Mouse (Mus musculus) spleen, postnatal 4 days (tissue): ENCODE results near the gene Lpcat3.

Source experiments
- DNase-seq, 2 experiments: peaks; one replicate each; pipeline ENCODE4 v3.0.0; 2022; ENCODE audit warnings: low spot score in 2 of 2

Lpcat3 gene

GRCm38 (mm10) chr6:124703789-124704188 lies 41.0 kb downstream of the Lpcat3 start:
- DNase-seq: no peak

DNA sequence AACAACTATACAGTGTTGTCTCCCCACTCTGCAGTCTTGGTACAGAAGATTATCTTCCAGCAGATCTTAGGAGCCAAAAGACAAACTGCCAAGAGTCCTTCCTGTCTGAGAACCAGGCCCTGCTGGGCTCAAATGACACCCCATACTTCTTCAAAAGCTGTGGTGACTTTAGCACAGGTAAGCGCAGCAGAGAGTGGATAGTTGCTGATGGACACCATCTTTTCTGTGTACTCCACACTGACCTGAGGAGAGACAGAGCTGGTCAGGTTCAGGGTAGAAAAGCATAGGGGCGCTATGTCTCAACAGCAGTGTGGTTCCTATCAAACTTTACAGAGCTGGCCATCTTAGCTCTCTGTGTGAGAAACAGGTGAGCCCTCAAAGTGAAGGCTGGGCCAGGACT lies 41.6 kb downstream of the Lpcat3 start:
- DNase-seq: no peak

GRCm38 (mm10) chr6:124706061-124706627 lies 43.3 kb downstream of the Lpcat3 start:
- DNase-seq: no peak

GRCm38 (mm10) chr6:124708289-124708889 lies 45.6 kb downstream of the Lpcat3 start:
- DNase-seq: no peak

GRCm38 (mm10) chr6:124711824-124712782 lies 49.3 kb downstream of the Lpcat3 start, which contains the start of the genes Emg1 and Phb2:
Gene Emg1 (minus strand): TSS chr6:124712178.
Gene Phb2 (plus strand): TSS chr6:124712336.
- DNase-seq: peak; percentile 98

- DNase-seq: no peak
These were observed 50.1 kb downstream of the Lpcat3 start for GRCm38 (mm10) chr6:124712918-124713317.

DNA sequence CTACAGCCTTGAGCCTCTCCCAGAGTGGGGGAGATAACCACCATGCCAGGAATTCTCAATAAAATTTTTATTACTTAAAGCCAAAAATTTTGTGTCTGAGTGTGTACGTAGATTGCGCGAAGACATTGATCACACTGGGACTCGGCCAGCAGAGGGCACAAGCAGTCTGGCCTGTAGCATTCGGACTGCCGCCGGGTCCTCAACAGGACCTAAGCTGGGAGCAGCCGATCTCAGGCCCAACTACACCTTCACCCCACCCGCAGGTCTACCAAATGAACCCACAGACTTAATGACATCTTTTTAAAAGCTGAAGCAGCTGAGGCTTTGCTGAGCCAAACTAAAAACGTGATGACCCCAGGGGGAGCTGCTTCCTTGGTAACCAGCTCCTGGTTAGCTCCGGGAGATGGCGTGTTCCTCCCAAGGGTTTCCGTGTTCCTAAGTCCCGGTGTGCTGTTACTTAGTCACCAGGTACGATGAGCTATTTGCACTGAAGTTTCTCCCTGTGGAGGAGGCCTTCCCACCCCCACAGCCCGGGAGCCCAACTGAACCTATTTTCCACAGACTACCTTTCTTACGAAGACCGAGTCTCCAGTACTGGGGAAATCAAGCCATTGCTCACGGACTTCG lies 54.1 kb downstream of the Lpcat3 start:
- peak; percentile 61 to 76 for DNase-seq

- no peak for DNase-seq
These were observed 55.1 kb downstream of the Lpcat3 start for GRCm38 (mm10) chr6:124717968-124718367.

GRCm38 (mm10) chr6:124718703-124719102 lies 55.9 kb downstream of the Lpcat3 start:
- DNase-seq: no peak

GRCm38 (mm10) chr6:124719354-124719978 lies 56.6 kb downstream of the Lpcat3 start:
- DNase-seq: no peak

- DNase-seq: no peak
These were observed 58.1 kb downstream of the Lpcat3 start for GRCm38 (mm10) chr6:124720904-124721303.

GRCm38 (mm10) chr6:124722876-124723473 lies 60.1 kb downstream of the Lpcat3 start:
- no peak for DNase-seq

DNA sequence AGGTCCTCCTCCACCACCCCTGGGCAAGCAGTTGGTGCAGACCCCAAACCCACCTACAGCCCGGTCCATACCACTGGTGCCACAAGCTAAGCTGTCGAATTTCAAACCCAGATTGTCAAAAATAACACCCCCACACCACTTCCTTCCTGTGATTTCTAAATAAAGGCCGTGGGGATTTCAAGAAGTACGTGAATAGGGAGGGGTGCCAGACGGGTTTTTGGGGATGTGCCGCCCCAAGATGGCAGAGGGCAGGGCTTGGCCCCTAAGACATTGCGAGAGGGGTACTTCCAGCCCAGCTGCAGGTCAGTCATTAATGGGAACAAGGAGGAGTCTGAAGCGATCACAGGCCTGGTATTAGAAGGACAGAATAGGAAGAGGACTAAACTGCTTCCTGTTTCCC lies 60.7 kb downstream of the Lpcat3 start:
- no peak for DNase-seq

DNA sequence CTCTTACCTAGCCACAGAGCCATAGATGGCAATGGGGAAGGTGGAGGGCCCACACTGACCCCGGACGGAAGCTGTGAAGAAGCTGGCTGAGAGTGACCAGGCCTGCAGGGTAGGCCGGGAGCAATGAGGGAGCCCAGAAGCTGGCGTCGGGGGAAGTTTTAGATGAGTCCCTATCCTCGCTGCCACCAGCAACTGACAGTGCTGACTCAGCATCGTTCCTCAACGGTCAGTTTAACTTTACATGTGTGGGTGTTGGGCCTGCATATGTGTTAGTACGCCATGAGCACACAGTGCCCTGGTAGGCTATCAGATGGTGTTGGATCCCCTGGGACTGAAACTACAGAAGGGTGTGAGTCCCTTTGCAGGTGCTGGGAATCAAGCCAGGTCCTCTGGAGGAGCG lies 61.6 kb downstream of the Lpcat3 start:
- no peak for DNase-seq

DNA sequence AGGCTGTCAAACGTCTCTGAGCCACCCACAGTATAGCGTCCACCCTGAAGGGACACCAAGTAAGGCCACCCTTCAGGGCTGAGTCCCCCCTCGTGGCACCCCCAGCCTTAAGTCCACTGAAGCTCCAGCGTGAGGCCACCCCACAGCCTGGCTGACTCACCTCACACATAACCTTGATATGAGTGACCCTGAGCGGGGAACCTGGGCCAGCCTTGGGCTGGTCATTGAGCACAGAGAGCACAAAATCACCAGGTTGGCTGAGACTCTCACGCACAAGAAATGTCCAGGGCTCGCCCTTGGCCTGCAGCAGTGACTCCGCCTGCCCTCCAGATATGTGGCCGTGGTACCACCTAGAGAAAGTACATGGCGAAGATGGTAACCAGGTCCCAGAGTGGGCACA lies 65.8 kb downstream of the Lpcat3 start:
- no peak for DNase-seq

DNA sequence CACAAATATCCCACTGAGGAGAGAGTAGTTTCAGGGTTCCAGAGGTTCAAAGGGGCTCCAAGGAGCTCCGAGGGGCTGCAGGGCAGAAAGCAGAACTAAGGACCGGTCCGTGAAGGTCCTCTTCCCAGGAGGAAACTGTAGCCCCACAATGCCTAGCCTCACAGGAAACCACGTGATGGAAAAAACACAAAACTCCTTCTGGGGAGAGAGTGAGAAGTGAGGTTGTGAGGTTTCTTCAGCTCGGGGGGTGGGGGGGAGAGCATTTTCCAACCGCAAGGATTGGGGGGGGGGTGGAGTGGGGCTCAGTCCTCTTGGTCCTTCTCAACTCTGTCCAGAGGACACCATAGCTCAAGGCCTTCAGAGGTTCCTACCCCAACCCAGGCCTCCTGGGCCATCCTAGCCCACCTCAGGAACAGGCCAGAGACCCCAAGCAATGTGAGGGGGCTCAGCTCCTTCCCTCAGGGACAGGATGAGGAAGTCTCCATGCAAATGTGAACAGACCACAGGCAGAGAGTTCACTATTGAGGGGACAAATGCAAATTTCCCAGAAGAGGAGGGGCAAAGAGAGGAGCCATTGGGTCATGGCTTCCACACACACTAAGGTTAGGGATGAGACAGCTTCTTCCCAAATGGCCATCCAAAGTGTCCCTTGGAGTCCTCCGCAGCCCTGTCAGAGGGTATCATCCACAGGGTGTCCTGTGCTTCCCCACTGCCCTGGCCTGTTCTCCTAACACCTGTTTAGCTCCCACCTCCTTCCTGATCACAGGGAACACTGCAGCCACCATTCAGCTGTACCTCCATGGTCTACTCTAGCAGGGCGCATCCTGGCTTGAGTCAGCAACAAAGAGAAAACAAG lies 67.3 kb downstream of the Lpcat3 start:
- DNase-seq: no peak

GRCm38 (mm10) chr6:124731038-124731437 lies 68.2 kb downstream of the Lpcat3 start:
- DNase-seq: no peak

- peak; percentile 85 to 90 for DNase-seq
These were observed 69.9 kb downstream of the Lpcat3 start for GRCm38 (mm10) chr6:124732476-124733370.

DNA sequence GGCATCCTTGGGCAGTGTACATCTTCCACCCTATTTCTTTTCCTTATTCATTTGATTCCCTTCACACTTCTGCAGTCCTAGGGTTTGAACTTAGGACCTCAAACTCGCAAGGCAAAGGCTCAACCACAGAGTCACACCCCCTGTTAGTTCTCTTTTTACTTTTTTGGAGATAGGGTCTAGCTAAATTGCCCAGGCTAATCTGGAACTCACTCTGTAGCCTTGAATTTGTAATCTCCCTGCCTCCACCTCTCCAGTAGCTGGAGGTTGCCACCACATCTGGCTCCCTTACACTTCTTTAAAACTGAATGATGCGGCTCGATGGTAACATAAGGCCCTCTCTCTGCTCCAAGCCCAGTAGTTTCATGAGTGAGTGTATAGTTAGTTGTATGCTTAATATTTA lies 71.6 kb downstream of the Lpcat3 start:
- DNase-seq: no peak
